Mouse (Mus musculus): Measurements from ENCODE around the gene Zbtb49.

Gene Zbtb49

GRCm38 (mm10) chr5:38195941-38196340 is 24.3 kb downstream of the Zbtb49 start:
- no peak for DNase-seq (ENCODE audit: low spot score in 2 of 2)

- no peak for DNase-seq (ENCODE audit: low spot score in 2 of 2)
Observed at GRCm38 (mm10) chr5:38194946-38195345, 25.3 kb downstream of the Zbtb49 start.

GRCm38 (mm10) chr5:38190907-38191306 is 29.4 kb downstream of the Zbtb49 start:
- no peak for DNase-seq (ENCODE audit: low spot score in 2 of 2)

GRCm38 (mm10) chr5:38187006-38187405 is 33.3 kb downstream of the Zbtb49 start:
- DNase-seq (ENCODE audit: low spot score in 2 of 2): no peak

- DNase-seq (ENCODE audit: low spot score in 2 of 2): no peak
Observed at GRCm38 (mm10) chr5:38184688-38185285, 35.5 kb downstream of the Zbtb49 start.

- no peak for DNase-seq (ENCODE audit: low spot score in 2 of 2)
Observed at GRCm38 (mm10) chr5:38174256-38174912, 45.9 kb downstream of the Zbtb49 start.

- no peak for DNase-seq (ENCODE audit: low spot score in 2 of 2)
Observed at GRCm38 (mm10) chr5:38173766-38174165, 46.5 kb downstream of the Zbtb49 start.

- DNase-seq (ENCODE audit: low spot score in 2 of 2): no peak
Observed at GRCm38 (mm10) chr5:38168497-38168896, 51.8 kb downstream of the Zbtb49 start.

GRCm38 (mm10) chr5:38159634-38160413 is 60.4 kb downstream of the Zbtb49 start, which contains the start of gene Nsg1:
Gene Nsg1 (minus strand): TSS chr5:38159907.
- no peak for DNase-seq (ENCODE audit: low spot score in 2 of 2)

GRCm38 (mm10) chr5:38158947-38159633 is 61.2 kb downstream of the Zbtb49 start:
- DNase-seq (ENCODE audit: low spot score in 2 of 2): peak; percentile 75 to 78

GRCm38 (mm10) chr5:38158501-38158946 is 61.7 kb downstream of the Zbtb49 start:
- DNase-seq (ENCODE audit: low spot score in 2 of 2): peak; percentile 46 to 66

- no peak for DNase-seq (ENCODE audit: low spot score in 2 of 2)
Observed at GRCm38 (mm10) chr5:38157481-38158020, 62.7 kb downstream of the Zbtb49 start.

- no peak for DNase-seq (ENCODE audit: low spot score in 2 of 2)
Observed at GRCm38 (mm10) chr5:38153636-38154035, 66.6 kb downstream of the Zbtb49 start.

- no peak for DNase-seq (ENCODE audit: low spot score in 2 of 2)
Observed at GRCm38 (mm10) chr5:38152201-38153108, 67.8 kb downstream of the Zbtb49 start.

- DNase-seq (ENCODE audit: low spot score in 2 of 2): peak in 1 of 2 experiments; percentile 71
Observed at GRCm38 (mm10) chr5:38151264-38151663, 69.0 kb downstream of the Zbtb49 start.

GRCm38 (mm10) chr5:38146524-38146923 is 73.7 kb downstream of the Zbtb49 start:
- DNase-seq (ENCODE audit: low spot score in 2 of 2): no peak

GRCm38 (mm10) chr5:38140893-38141292 is 79.4 kb downstream of the Zbtb49 start:
- DNase-seq (ENCODE audit: low spot score in 2 of 2): no peak

Measured in frontal cortex, postnatal 36 days (tissue).